Mouse (Mus musculus) heart, embryonic 12.5 days (tissue): ENCODE measurements at regions not wholly inside any gene's neighbourhood (a gene's known extent, or its start where the extent isn't known, plus 50 kb on each side); places are given as distances from the start of the nearest gene placed in this dataset.

ENCODE experiments used
- ATAC-seq: fragments of 200-750 bp; cut with Nextera tagmentation; 2 replicates; pipeline ENCODE4 v1.8.0; 2017; ENCODE audit warnings: moderate TSS enrichment, moderate library complexity; ENCODE audit not compliant: insufficient number of reproducible peaks, low FRiP score
- H3K27ac ChIP-seq: fragments of 300-500 bp; sonication (generic); 2 replicates; pipeline ENCODE4 v1.5.1; 2016; ENCODE audit warnings: mild to moderate bottlenecking, moderate library complexity; ENCODE audit not compliant: poor library complexity, severe bottlenecking
- H3K27me3 ChIP-seq: fragments of 300-500 bp; sonication (generic); replicated peaks from 2 replicates; pipeline ENCODE4 v1.6.1; 2016; ENCODE audit warnings: mild to moderate bottlenecking, moderate library complexity
- H3K36me3 ChIP-seq: fragments of 300-500 bp; sonication (generic); 2 replicates; pipeline ENCODE4 v1.6.1; 2016; ENCODE audit warnings: mild to moderate bottlenecking, moderate library complexity
- H3K4me1 ChIP-seq: fragments of 300-500 bp; sonication (generic); replicated peaks from 2 replicates; pipeline ENCODE4 v1.6.1; 2016; ENCODE audit warnings: mild to moderate bottlenecking
- H3K4me2 ChIP-seq: fragments of 300-500 bp; sonication (generic); 2 replicates; pipeline ENCODE4 v1.6.1; 2016; ENCODE audit warnings: mild to moderate bottlenecking, moderate library complexity
- H3K4me3 ChIP-seq: fragments of 300-500 bp; sonication (generic); 2 replicates; pipeline ENCODE4 v1.5.1; 2016; ENCODE audit warnings: mild to moderate bottlenecking
- H3K9ac ChIP-seq: fragments of 300-500 bp; sonication (generic); 2 replicates; pipeline ENCODE4 v1.6.1; 2016; ENCODE audit warnings: mild to moderate bottlenecking, moderate library complexity
- H3K9me3 ChIP-seq: fragments of 300-500 bp; sonication (generic); replicated peaks from 2 replicates; pipeline ENCODE4 v1.6.1; 2016; ENCODE audit warnings: mild to moderate bottlenecking, moderate library complexity
- WGBS: fragments of 180-500 bp; shearing (Covaris S2); methylation state at CpG from one replicate; pipeline ENCODE4 v1.1.7; 2016; 5-methylcytosine and 5-hydroxymethylcytosine counted together

DNA sequence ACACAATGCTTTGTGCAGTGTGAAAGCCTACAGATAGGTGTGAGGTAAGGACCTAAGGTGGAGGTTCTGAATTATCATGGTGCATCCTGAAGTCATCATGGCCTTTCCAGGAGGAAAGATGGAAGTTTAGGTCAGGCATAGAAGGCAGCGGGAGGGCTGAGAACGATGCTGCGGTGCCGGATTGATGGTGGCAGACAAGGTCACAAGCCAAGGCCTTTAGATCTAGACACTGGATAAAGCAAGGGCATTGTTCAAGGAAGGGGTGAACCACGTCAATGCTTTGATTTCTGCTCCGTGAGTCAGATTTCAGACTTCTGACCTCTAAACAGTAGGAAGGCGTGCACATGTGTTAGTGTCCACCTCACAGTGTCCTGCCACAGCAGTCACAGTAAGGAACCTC is 365.5 kb upstream of the Fam19a5 start:
- Histone ChIP-seq H3K36me3 (no peaks in the 10 kb centered on the region), H3K4me1 (no peaks in the 10 kb centered on the region), H3K27ac (no peak overlapping the region), H3K9me3 (no peaks in the 10 kb centered on the region), H3K27me3 (no peaks in the 10 kb centered on the region), H3K9ac (no peak overlapping the region), H3K4me2 (no peak overlapping the region), H3K4me3 (no peak overlapping the region)
- ATAC-seq: no peak
- 80% methylated on average over 7 of the region's 7 CpGs for WGBS

DNA sequence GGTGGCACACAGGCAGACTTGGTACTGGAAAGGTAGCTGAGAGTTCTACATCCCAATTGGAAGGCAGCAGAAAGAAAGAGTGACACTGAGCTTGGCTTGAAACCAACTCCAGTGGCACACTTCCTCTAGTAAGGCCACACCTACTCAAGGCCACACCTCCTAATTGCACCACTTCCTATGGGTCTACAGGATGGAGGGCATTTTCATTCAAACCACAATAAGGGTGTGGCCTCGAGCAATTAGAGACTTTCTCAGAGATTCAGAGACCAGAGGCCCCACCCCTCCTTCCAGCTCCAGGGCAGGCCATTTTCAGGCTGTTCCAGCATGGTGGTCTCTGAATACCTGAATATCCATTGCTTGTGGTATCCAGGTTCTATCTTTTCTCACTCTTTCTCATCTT is 363.3 kb upstream of the Fam19a5 start:
- Histone ChIP-seq H3K4me1 (no peaks in the 10 kb centered on the region), H3K27ac (no peak overlapping the region), H3K4me3 (no peak overlapping the region), H3K9ac (no peak overlapping the region), H3K4me2 (no peak overlapping the region), H3K9me3 (no peaks in the 10 kb centered on the region), H3K36me3 (no peaks in the 10 kb centered on the region), H3K27me3 (no peaks in the 10 kb centered on the region)
- 74% methylated on average over 1 of the region's 1 CpGs for WGBS
- no peak for ATAC-seq

DNA sequence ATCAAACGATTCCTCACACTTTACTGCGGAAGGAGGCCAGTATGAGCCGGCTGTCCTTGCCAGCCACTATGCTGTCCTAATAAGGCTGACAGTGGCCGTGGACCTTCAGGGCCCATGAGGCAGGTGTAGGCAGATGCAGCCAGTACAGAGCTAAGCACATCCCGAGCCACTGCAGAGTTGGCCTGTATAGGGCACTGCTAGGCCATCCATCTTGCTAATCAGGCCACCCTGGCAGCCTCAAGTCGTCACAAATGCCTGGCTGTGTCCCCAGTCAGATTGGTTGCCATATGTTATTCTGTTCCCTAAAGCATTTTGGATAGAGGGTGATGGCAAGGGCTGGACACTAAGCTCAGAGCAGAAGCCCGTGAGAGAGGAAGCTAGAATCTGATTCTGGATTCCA is 359.9 kb upstream of the Fam19a5 start:
- ATAC-seq: no peak
- Histone ChIP-seq H3K4me3 (no peak overlapping the region), H3K9ac (no peak overlapping the region), H3K27ac (no peak overlapping the region), H3K4me2 (no peak overlapping the region), H3K36me3 (no peaks in the 10 kb centered on the region), H3K9me3 (peaks cover 4% of the 10 kb centered on the region; the same call in 1 of the 2 replicates), H3K27me3 (no peaks in the 10 kb centered on the region), H3K4me1 (no peaks in the 10 kb centered on the region)
- whole genome bisulfite sequencing: 64% methylated on average over 7 of the region's 7 CpGs

DNA sequence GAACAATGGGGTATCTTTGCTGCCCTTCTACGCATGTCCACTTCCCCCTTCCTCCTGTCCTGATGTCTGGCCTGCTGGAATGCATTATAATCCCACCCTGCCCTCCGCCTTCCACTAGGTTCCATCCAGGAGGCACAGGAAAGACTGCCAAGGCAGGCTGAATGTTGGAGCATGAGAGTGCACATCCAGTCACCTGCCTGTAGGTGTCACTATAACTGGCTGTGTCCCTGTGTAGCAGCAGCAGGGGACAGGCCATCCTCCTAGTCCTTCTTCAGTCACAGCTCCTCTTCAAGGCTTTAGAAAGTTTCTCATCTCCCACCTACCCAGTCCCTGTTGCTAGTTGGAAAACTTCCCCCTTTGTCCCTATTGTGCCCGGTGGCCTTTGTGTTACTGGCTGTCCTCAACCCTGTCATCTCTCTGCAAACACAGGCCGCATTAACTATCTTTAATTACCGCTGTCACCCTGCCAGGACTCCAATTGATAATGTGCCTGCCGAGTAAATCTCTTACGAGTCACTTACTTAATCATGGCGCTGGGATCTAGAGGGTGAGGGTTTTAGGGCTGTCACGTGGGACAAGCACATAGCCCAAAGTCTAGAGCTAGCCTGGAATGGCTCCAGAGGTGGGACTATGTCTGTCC is 355.2 kb upstream of the Fam19a5 start:
- Histone ChIP-seq H3K4me3 (no peak overlapping the region), H3K4me1 (no peaks in the 10 kb centered on the region), H3K36me3 (no peaks in the 10 kb centered on the region), H3K9ac (no peak overlapping the region), H3K9me3 (peaks cover 4% of the 10 kb centered on the region; the same call in 1 of the 2 replicates), H3K27ac (no peak overlapping the region), H3K4me2 (no peak overlapping the region), H3K27me3 (no peaks in the 10 kb centered on the region)
- ATAC-seq: no peak
- WGBS: 71% methylated on average over 9 of the region's 9 CpGs

DNA sequence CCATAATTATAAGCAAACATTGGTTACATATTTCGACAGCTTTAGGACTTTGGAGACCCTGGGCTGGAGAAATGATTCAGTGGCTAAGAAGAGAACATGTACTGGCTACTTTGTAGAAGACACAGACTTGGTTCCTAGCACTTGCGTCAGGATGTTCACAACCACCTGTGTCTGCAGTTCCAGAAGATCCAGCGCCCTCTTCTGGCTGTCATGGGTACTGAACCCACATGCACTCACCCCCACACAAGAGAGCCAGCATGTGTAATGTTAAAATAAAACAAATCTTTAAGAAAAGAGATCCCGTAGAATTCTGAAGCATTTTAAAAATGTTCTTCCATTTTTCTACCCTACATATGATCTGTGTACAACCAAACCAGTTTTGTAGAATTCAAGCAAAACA is 352.2 kb upstream of the Fam19a5 start:
- no peak for ATAC-seq
- Histone ChIP-seq H3K36me3 (no peaks in the 10 kb centered on the region), H3K4me2 (no peak overlapping the region), H3K27ac (no peak overlapping the region), H3K4me1 (no peaks in the 10 kb centered on the region), H3K9ac (no peak overlapping the region), H3K9me3 (peaks cover 4% of the 10 kb centered on the region; the same call in 1 of the 2 replicates), H3K27me3 (no peaks in the 10 kb centered on the region), H3K4me3 (no peak overlapping the region)
- WGBS: 67% methylated on average over 4 of the region's 4 CpGs

DNA sequence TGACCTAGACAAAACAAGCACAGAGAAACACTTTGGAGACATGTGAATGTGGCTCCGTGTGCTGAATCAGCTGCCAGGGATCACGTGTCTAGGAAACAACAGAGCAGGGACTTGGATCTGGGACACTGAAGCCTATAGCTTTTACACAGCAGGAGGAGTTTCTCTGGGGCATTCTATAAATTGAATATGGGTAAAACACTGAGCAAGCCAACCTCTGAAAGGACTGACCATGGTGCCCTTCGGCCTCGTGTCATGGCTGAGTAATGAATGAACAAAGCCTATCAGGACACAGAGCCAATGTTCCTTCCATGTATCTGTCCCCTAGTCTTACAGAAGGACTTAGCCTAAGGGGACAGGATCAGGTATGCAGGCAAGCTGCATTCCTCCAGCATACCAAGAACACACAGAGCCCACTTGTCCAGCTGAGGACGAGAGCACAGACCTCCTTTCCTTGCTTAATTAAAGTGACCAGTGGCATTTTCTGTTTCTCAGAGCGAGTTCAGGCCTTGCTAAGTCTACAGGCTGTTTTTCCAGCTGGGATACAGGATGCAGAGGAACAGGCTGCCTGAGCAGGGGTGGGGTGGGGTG is 347.7 kb upstream of the Fam19a5 start:
- no peak for ATAC-seq
- H3K36me3 ChIP-seq: no peaks in the 10 kb centered on the region
- H3K27me3 ChIP-seq: no peaks in the 10 kb centered on the region
- no peak overlapping the region for H3K4me3 ChIP-seq
- H3K4me2 ChIP-seq: no peak overlapping the region
- no peaks in the 10 kb centered on the region for H3K9me3 ChIP-seq
- H3K4me1 ChIP-seq: no peaks in the 10 kb centered on the region
- H3K27ac ChIP-seq: no peak overlapping the region
- WGBS: 67% methylated on average over 6 of the region's 6 CpGs
- H3K9ac ChIP-seq: no peak overlapping the region

DNA sequence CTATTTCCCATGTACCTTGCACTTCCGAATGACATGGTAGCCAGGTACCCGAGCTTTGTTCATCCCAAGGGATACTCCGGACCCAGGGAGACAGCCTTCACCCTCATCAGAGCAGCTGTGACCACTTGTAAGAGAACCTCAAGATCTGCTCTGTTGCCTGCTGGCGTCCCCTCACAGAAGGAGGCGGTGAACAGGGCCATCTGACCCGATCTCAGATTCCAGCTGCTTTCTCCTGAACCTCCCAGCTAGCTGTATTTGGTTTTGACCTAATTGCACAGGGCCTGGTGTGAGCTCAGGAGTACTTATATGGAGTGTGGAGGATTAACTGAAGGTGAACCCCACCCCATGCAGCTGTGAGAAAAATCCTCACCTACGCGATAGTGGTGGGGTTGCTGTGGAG is 344.5 kb upstream of the Fam19a5 start:
- Histone ChIP-seq H3K4me1 (no peaks in the 10 kb centered on the region), H3K9me3 (no peaks in the 10 kb centered on the region), H3K27me3 (no peaks in the 10 kb centered on the region), H3K36me3 (no peaks in the 10 kb centered on the region), H3K27ac (no peak overlapping the region), H3K4me3 (no peak overlapping the region), H3K9ac (no peak overlapping the region), H3K4me2 (no peak overlapping the region)
- WGBS: 85% methylated on average over 8 of the region's 8 CpGs
- no peak for ATAC-seq

DNA sequence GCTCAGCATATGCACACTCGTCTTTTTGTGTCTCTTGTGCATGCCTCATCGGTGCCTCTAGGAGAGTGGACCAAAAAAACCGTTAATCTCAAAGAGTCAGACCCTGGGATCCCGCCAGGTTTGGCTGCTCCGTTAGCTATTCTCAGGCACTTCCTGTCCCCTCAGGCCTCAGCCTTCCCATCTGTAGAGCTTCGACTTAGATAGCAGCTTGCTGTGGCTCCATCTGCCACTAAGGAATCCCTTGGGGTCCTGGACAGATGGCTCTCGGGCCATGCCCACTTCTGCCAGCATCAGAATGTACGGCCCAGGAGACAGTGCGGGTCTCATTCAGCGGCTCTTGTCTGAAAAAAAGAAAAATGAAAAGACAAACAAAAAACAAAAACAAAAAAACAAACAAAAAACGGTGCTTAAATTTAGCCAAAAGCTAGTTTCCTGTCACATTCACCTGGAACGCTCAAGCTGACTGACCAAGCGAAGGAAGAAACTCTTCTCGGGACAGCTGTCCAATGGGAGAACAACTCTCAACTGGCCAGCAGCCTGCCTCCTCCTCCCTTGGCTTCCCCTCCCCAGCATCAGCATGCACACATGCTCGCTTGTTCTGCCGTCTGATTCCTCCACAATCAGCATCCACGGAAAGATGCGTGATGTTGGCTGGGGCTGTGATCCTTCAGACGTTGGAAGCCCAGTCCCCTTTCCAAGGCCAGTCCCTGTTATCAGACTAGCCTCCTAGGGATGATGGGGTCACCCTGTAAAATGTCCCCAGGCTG is 343.6 kb upstream of the Fam19a5 start:
- WGBS: 68% methylated on average over 19 of the region's 19 CpGs

DNA sequence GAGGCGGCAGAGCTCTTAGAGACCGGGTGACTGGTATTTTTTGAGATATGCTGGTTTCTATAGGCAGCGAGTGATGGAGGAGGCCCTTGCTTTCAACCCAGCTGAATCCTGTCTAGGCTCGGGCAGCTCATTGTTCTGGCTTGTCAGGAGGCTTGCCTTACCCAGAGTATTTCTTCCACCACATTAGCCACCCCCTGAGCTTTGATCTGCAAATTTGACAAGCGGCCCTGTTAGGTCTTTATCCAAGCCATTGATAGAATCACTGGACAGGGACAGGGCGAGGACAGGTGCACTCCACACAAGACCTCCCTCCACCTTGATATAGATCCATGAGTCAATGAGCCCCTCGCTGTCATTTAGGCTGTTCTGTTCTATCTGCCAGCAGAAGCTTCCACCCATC is 343.0 kb upstream of the Fam19a5 start:
- H3K4me2 ChIP-seq: no peak overlapping the region
- H3K9ac ChIP-seq: no peak overlapping the region
- H3K27me3 ChIP-seq: no peaks in the 10 kb centered on the region
- H3K36me3 ChIP-seq: no peaks in the 10 kb centered on the region
- H3K4me1 ChIP-seq: no peaks in the 10 kb centered on the region
- no peak overlapping the region for H3K4me3 ChIP-seq
- 54% methylated on average over 7 of the region's 7 CpGs for WGBS
- no peak overlapping the region for H3K27ac ChIP-seq
- H3K9me3 ChIP-seq: no peaks in the 10 kb centered on the region
- no peak for ATAC-seq

More for the DNA sequence above, 343.6 kb upstream of the Fam19a5 start:
- Histone ChIP-seq H3K9me3 (no peaks in the 10 kb centered on the region), H3K4me1 (no peaks in the 10 kb centered on the region), H3K27ac (no peak overlapping the region), H3K9ac (no peak overlapping the region), H3K36me3 (no peaks in the 10 kb centered on the region), H3K4me2 (no peak overlapping the region), H3K27me3 (no peaks in the 10 kb centered on the region), H3K4me3 (no peak overlapping the region)
- no peak for ATAC-seq

DNA sequence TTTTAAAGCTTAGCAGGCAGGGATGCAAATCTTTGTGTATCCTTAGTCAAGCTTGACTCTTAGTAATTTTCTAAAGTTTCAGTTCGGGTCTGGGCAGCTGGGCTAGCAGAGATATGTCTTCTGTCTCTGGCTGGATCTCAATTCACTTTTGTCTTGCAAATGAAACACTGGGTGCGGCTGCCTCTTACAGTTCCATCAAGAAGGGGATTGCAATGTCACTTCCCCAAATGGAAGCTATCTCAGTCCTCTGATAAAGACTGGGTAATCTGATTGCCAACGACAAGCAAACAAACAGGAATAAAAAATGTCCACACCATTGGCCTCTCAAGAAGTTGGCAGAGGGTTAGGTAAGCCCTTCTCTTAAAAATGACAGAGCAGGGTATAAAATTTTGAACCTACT is 314.1 kb upstream of the Fam19a5 start:
- Histone ChIP-seq H3K4me1 (0 out of 2 replicates have a peak, but pooled peaks cover 3% of the 10 kb centered on the region), H3K9me3 (no peaks in the 10 kb centered on the region), H3K27ac (no peak overlapping the region), H3K9ac (no peak overlapping the region), H3K4me3 (no peak overlapping the region), H3K36me3 (no peaks in the 10 kb centered on the region), H3K4me2 (no peak overlapping the region), H3K27me3 (no peaks in the 10 kb centered on the region)
- no peak for ATAC-seq
- WGBS: 45% methylated on average over 3 of the region's 3 CpGs

DNA sequence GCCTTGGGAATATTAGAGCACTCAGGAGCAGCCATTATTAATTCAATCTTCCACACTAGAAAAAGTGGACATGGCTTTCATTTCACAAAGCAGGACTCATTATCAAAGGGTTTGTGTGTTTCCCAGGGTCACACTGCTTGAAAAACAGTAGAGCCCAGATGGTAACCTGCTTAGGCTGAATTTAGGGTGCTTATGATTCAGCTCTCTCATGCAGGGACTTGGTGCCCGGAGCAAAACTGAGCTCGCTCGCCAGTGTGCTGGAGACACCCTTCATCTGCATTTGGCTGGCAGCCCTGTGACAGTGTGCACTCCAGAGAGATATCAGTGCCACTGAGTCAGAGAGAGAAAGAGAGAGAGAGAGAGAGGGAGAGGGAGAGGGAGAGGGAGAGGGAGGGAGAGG is 308.0 kb upstream of the Fam19a5 start:
- Histone ChIP-seq H3K27me3 (no peaks in the 10 kb centered on the region), H3K36me3 (no peaks in the 10 kb centered on the region), H3K4me3 (no peak overlapping the region), H3K4me1 (peaks cover 9% of the 10 kb centered on the region; the same call in 1 of the 2 replicates), H3K4me2 (no peak overlapping the region), H3K9ac (no peak overlapping the region), H3K9me3 (no peaks in the 10 kb centered on the region), H3K27ac (no peak overlapping the region)
- ATAC-seq: no peak
- whole genome bisulfite sequencing: 77% methylated on average over 3 of the region's 3 CpGs
